Mouse (Mus musculus): Measurements from ENCODE around the gene Map3k20. TPM values are rescaled to one million over a fixed set of nuclear protein-coding genes. Genes with fewer than 3 reads are reported as not detected.
A peak's percentile ranks its signal among the peaks of the same experiment; 100 is the strongest.

Gene Map3k20
- total and polyA plus RNA-seq, 3 experiments = 5.1 to 27.3 (median 25.8) TPM

DNA sequence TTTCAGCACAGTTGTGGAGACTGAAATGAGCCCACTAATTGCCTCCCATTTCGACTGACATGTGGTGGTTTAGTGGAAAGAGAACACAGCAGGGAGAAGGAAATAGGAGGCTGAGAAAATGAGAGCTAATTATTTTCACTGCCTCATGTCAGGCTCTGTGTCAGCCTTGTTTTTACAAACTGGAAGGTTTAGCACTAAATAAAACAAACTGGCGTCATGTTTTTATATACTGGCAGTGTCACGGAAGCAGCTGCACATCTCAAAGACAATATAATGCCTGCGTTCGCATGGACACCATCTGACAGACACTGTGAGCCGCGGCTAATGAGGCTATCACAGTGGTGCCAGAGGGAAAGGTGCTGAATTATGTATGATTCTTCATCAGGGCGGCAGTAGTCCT lies 141.3 kb downstream of the Map3k20 start:
- DNase-seq = no peak

DNA sequence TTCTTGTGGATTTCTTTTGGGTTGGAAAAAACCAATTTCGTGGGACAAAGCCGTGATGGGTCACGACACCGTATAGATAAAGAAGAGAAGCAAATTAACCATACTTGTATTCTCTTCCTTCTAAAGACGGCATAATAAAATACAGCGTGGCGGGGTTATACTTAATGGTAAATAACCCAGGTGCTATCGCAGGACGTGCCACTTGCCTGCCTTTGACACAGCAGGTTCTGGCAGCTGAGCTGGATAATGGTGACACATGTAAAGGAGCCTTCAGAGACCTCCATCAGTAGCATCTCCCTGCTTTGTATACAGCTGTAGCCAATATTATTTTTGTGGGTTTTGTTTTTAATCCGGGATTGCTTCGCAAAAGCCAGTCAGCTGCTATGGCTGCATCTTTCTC lies 141.9 kb downstream of the Map3k20 start:
- DNase-seq = no peak

DNA sequence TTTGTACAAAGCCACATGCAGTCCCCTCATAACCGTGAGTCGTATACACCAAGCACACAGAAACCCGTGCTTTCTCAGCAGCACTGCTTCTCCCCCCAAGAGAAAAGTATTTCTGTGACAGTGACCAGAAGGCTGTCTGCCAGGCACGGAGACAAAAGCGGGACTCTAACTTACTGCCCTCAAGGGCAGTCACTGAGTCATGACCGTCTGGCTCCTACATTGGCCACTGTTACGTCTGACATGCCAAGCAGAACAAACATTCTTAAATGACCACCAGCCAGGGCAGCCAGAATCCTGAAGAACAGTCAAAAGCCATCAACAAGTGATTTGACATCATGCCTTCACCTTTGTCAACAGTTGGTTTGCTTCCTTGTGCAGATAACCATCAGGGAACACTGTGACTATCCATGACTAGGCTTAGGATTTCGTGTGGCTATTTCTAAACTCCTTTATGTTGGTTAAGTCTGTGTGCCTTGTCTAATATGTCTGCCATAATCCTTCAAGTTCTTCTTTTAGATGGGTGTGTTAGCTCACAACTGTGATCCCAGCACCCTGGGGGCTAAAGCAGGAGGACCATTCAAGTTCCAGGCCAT lies 153.6 kb downstream of the Map3k20 start:
- peak; percentile 81 for DNase-seq

DNA sequence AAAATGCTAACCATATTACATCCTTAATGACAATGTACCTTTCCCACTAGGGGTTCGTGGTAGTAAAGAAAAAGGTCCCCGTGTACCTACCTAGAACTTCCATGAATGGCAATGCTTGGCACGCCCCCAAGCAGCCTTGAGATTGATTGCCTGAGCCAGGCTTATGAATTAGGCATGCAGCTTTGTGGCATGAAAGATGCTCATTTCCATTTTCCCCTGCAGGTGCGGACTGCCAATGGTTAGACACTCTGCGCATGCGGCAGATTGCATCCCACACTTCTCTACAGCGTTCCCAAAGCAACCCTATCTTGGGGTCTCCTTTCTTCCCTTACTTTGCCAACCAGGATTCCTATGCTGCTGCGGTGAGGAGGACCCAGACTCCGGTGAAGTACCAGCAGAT lies 155.6 kb downstream of the Map3k20 start:
- no peak for DNase-seq

DNA sequence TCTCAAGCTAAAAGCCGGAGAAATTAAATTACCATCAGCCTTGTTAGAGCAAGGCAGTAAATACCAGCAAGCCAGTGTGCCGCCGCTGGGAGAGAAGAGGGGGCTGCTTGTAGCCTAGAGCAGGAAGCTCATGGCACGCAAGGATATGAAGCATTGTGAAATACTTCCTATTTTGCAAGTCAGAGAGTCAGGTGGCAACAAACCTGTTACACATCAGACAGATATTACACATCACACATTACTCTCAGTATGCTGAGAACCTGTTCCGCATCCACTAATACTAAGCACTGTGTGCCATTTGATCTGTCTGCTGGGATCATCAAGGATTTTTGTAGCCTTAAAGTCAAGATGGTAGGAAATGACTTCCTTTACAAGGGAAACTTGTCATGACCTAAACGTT lies 157.4 kb downstream of the Map3k20 start:
- no peak for DNase-seq

DNA sequence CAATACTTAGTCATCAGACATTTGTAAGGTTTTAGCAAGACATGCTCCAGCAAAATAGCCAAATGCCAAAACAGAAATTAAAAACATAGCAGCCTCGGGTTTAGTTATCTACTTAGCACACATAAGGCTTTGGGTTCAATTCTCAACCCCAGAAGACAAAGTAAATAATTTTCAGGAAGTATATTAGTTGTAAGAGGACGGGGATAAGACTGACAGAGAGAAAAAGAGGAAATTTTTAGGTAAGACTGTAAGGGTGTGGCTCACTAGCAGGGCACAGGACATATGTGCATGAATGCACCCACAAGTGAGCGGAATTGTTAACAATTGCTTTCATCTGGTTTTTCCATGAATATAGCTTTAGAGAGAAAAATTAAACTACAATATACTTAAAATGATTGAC lies 158.5 kb downstream of the Map3k20 start:
- DNase-seq = no peak

DNA sequence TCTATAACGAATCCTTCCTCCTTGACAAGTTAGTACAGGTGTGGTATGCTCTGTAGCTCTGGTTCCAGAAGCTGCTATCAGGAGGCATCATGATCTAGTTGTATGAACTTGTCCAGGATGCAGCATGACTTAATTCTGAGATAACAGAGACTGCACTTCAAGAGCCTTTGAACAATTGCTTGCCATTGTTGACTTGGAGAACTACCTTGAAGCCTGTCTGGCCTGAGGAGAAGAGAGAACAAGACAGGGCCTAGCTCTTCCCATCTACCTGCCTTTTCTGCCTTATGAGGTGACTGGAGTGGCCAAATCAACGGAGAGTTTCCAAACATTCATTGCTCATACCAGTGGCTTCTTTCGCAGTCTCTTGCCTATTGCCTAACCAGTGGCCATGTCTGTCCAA lies 160.7 kb downstream of the Map3k20 start:
- no peak for DNase-seq

DNA sequence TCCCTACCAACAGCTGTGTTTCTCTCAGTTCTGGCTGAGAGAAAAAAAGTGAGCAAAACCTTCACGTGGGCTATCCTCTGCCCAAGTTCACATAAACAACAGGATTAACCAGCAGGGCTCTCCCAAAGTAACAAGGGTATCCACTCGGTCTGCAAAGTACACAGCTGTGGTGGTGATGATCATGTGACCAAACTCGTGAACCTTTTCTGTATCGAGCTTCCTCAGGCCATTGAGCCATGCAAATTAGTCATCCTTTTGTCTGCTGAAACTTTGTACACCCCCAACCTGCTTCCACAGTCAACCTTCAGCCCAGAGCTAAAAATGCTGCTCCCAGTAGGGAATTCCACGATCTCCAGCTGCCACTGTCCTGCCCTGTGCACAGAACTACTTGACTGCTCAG lies 161.2 kb downstream of the Map3k20 start:
- no peak for DNase-seq

DNA sequence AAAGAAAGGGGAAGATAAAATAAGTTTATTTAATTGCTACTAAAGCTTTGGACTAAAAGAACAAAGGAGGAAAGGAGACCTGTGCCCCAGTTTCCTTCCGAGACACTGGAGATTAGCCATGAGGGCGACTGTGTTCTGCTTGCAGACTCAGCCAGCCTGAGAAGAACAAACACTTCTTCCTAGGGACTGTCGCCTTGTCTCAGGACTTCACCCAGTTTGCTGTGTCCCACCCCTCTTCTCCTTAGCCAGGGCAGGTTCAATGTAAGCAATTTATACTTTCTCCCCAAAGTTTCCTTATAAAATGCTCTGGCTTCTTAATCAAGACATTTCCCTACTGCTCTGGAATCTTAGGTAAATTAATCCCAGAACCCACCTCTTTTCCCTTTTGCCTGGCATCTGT lies 168.1 kb downstream of the Map3k20 start:
- DNase-seq = no peak

DNA sequence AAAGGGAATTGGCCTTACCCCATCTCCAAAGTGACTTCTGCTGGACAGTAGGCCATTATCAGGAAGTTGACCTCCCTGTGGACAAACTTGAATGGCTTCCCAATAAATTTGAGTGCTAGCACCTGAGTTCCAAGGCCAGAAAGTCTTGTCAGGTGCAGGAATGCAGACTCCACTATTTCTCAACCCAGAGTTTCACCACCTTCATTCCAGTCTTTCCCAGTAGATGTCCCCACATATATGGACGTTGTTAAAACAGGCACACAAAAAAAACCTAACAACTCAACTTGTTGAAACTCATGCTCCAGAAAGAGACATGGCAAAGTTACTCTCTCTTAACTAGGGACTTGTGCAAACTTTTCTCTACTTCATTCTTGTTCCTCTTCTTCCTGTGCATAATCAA lies 170.8 kb downstream of the Map3k20 start:
- DNase-seq = no peak

DNA sequence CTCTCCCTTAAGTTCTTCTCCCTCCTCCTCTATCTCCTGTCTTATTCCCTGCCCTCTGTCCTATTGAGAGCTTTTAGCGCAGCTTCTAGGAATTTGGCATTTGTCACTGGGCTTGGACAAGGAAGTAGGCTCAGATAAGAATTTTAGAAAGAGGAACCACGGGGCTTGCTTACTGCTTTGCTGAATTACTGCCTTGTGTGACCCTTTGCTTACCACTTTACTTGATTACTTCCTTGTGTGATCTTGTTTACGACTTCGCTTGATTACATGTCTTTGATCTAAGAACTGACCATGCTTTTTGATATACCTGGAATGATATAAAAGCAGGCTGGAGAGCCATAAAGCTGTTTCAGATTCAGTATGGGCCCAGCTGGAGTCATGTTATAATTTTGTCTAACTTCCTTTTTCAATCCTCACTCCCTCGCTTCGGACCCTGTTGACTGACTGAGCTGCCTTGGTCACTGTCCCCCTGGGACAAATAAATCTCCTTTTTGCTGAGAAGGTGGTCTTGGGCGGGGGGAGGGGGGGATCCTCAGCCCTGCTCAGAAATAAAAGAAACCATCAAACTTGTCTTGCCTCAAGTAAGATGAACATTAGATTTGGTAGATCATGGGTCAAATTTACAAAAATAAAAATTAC lies 179.1 kb downstream of the Map3k20 start:
- DNase-seq = no peak

DNA sequence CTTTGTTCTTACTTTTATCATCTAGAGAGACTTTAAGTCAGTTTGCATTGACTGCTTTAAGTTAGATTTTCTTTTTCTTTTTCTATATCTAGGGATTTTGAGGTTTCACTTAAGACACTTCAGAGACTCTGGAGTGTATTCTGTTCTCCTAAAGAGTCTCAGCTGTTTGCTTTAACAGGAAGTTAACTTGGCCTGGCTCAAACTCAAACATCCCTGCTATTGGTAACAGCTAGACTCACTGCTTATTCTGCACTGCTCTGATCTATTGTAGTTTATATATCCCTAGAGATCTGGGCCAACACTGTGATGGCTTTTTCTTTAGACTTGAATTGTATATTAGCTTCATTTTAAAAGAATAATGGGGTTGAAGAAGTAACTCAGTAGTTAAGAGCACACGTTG lies 182.2 kb downstream of the Map3k20 start:
- no peak for DNase-seq

DNA sequence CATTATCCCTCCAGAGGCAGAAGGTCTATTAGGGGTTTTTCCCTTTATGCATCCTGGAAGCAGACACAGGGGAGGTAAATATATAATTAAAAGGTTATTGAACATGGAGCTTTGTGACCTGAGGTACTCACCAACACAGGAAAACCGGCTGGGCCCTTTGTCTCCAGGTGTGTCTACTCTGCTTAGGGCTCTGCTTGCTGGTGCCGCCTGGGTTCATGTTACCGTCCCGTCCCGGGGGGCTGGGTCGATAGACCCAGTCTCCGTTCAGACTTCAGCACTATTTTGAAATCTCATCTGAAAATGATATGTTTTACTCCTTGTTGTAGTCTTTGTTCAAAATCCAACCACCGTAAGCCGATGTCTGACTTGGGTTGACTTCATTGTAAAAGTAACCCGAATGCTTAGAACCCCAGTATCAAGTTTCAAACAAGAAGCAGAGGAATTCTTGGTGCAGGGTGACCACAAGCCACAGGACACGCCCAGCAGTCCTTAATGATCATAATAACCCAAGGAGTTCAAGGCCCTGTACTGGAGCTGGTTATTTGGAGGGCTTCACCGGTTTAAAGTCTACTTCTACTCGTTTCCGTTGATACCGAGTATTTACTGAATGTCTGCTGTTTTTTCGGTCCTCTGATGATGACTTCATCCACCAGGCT lies 186.1 kb downstream of the Map3k20 start:
- no peak for DNase-seq

DNA sequence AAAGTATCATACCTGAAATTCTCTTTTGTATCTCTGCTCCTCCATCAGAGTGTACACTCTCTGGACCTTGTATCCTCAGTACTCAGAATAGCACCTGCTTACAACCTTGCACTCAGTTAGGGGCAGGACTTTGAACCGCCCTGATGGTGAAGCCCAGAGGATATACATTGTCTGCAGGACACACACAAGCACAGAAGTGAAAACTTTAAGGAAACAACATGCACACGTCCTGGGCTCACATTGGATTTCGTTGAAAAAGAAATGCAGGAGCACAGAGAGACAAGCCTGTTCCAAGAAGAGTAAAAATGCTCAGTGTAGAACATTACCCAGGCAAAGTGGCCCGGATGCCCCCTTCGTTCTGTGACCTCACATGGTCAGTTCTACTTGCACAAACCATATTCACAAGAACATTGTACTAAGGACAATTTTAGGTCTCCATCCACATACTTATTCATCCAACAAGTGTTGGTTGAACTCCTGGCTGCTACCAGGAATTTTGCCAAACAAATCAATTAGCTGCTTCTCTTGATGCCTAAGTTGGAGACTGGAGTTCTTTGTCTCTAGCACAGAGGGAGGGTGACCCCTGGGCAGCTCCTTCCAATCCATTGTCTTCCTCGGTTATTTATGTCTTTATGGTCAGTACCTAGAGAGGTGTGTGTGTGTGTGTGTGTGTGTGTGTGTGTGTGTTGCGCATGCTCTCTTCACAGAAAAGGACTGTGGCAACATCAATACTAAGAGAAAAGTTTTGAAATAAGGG lies 189.3 kb downstream of the Map3k20 start:
- DNase-seq = no peak

DNA sequence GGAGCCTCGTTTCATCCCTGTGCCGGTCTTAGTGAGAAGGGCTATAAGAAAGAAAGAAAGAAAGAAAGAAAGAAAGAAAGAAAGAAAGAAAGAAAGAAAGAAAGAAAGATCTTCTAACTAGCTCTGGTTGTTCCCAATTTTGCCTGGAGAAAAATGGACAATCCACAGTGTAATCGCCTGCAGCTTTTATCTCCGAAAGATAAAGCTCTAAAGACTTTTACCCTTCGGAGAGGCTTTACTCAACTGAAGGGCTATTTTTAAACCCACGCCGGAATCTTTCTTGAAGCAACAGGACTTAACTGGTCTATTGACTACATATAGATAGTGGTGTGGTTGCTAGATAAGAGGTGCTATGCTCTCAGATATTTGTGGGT lies 190.0 kb downstream of the Map3k20 start:
- DNase-seq = no peak

DNA sequence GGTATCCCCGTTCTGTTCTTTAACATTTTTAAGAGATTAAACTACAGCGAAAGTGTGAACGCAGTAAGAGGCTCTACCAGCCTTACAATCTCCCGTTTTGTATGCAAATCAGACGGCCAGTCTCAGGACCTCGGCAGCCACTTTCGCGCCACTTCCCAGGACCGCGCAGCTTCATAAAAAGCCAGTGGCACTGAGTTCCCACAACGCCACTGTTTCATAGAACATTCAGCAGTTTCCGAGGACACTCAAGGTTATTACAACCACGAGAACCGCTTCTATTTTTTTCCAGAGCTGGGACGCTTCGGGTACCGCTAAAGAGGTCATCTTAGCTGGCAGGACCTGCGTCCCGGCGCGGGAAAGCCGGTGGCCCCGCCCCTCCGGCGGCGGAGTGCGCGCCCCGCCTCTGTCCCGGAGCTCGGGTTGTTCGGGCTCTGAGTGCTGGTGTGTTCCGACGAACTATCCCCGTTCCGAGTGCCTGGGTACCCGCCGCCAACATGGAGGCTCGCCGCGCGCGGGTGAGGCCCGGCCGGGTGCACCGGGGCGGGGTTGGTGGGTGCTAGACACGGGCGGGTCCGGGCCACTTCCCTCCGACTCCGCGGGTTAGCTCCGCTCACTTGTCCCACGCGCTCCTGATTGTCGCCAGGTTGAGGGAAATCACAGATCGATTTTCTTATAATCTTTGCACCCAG lies 190.5 kb downstream of the Map3k20 start, which contains the start of gene Cdca7:
TSS of gene Cdca7 (plus strand) at position 363 of the 689 bp plus-strand sequence.
- peak; percentile 90 for DNase-seq

DNA sequence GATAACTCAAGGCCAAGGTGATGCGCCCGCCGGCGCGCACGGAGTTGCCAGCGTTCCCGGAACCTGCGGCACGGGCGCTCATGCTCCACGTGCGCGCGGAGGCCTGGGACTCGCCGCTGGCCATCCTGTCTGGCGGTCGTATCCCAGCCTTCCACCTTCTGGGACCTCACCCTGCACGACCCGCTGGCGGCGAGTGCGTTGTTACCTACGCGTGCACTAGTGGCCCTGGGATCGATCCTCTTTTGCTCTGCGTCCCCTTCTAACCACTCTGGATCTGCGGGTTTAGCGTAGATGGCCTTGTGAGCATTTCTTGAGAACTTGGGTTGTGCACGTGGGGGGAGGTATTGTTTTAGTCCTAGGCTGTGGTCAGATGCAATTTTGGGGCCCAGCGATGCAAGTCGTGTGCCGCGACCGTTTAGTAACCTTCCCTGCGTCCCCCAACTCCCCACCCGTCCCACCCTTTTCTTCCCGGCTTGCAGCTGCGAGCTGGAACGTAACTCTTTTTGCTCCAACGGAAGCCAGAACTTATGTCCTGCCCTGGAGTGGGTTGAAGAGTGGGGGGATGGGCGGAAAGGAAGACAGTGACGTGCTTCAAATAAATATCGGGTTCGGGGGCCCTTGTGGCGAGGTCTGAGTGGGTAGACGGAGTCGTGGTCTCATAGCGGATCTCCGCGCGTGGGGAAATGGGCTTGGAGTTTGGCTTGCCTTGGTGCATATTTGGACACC lies 191.2 kb downstream of the Map3k20 start:
- DNase-seq = peak; percentile 21

DNA sequence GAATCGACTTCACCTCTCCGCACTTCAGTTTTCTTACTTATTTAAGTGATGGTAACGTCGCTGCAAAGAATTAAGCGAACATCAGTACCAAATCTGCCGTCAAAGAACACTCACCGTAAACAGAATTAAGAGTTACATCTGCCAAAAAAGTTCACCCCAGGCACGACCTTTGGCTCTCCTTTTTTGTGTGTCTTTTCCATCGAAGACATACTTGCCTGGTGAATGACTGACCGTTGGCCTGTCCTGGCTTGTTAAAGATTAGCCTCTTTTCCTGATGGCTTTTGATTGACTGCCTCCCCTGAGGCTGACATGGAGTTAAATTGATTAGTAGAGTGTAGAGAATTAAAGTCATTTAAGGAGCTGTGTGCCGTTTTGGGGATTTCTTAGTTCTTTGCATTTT lies 191.8 kb downstream of the Map3k20 start:
- DNase-seq = no peak

DNA sequence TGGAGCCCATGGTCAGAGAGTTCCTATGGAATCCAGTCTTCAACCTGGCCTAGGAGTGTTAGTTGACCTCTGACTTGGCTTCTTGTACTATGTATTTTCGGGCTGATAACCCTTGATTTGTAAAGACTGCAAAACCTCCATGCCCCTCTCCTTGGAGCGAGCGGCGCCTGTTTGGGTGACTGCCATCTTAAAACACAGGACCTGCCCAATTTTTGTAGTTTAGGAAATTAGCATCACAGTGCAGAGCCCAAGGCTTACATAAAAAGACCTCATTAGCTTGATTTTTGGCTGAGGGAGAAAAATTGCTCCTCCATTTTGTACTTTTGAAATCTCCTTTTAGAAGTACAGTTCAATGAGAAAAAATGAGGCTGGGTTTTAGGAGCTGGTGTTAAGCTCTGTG lies 192.7 kb downstream of the Map3k20 start:
- no peak for DNase-seq

DNA sequence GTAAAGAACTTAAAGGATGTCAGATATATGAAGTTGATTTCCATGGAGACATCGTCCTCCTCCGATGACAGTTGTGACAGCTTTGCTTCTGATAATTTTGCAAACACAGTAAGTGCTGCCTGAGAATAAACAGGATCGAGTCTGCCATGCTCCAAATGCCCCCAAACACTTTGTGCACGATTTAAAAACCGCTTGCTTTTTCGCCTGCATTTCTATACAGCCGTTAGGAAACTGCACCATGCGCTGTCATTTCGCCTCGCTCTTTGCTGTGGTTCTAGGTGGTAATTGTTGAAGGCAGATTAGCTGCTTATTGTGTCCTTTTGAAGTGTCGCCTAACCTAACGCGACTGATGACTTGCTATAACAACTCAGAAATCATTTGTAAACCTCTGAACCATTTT lies 193.5 kb downstream of the Map3k20 start:
- no peak for DNase-seq

DNA sequence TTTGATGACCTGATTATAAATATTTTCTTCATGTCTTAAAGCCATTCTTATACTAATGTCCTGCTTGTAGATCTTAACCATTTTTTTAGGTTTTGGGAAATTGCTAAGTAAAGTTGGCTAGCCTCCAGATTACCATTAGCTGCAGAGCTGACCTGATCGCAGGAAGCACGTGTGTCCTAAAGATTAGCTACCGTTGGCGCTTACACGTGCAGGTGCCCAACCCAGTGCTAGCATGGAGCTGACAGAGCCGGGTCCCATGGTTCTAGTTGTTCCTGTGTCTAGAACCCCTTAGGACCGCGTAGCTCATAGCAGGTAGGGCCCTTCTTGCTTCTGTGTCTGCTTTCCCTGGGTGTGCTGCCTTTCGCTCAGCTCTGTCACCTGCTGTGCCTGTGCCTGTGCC lies 194.4 kb downstream of the Map3k20 start:
- DNase-seq = no peak

DNA sequence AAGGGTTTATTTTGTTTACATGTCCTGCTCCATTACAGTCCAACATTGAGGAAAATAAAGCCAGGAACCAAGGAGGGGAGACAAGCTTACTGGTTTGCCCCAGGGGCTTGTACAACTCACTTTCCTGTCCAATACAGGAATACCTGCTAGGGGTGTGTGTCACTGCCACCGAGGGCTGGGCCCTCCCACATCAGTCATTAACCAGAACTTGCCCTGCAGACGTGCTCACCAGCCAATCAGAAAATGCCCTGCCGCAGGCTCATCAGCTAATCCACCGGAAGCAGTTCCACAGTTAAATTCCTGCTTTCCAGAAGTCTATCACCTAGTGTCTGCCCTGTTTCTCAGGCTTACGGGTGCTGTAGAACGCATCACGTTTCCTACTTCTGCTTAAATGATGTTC lies 206.2 kb downstream of the Map3k20 start:
- no peak for DNase-seq

Measured in adrenal gland, adult 2 months (tissue).